Comparison of ENCODE assay signal across 9 mouse cellular contexts in genomic region chr5:3512584-3512983, GRCm38 (mm10). TPM values are rescaled to one million over a fixed set of nuclear protein-coding genes. Genes with fewer than 3 reads are reported as not detected.
DNase-seq lines count a peak whose midpoint lies in the region.
"Had no signal": no experiment of that assay in that cellular context is flagged by ENCODE, and none has a peak within 500 bp of the region (broad histone marks: within the 10 kb centered on the region; RNA-seq: fewer than 3 reads in every experiment).

No protein-coding gene starts in this region.

- peak; percentile 87 for DNase-seq in heart, adult 11 months
- no peak for DNase-seq in heart, adult 8-10 months (ENCODE audit: low spot score)
- DNase-seq in thymus, postnatal 0 days (ENCODE audit: low spot score), result peak; percentile 60
- DNase-seq in thymus, postnatal 36 days, result no peak
- DNase-seq in liver, result peak; percentile 27
- peak; percentile 25 for DNase-seq in thymus, postnatal 4 days
- DNase-seq in frontal cortex, postnatal 36 days (ENCODE audit: low spot score in 2 of 2), result no peak
- no peak for DNase-seq in ovary, postnatal 10 days (ENCODE audit: low spot score)
- DNase-seq: cerebellum, adult 2 months had no signal

RNA-seq across cellular contexts. Expression of gene Fam133b, which starts 31.0 kb away (rescaled TPM):
- 10 to 100 TPM; 10.0 to 11.7 (median 11.1) TPM for total RNA-seq in heart, adult 8-10 months (2022)
- polyA plus RNA-seq in thymus, postnatal 0 days (2015; fragmentation: Nextera tagmentation; extraction: Ambion mirVana), result 37.8 and 40.9 TPM in 2 replicates

RNA-seq across cellular contexts. Expression of gene 1700109H08Rik, which starts 58.8 kb away (rescaled TPM):
- total RNA-seq in heart, adult 8-10 months (2022), result 1 to 10 TPM; 1.0 to 2.6 (median 2.1) TPM
- 0.93 and 2.3 TPM in 2 replicates for polyA plus RNA-seq in thymus, postnatal 0 days (2015; fragmentation: Nextera tagmentation; extraction: Ambion mirVana)

Comparison
In these comparisons a context has a peak if more than half of its experiments do, and no peak if none do; other contexts are left out.
1. DNase-seq: peak in heart, adult 11 months (single experiment), thymus, postnatal 0 days (single experiment), liver (single experiment) and thymus, postnatal 4 days (single experiment); none in heart, adult 8-10 months (single experiment), thymus, postnatal 36 days (0 of 2), frontal cortex, postnatal 36 days (0 of 2) and ovary, postnatal 10 days (single experiment).